In the genomic region with DNA sequence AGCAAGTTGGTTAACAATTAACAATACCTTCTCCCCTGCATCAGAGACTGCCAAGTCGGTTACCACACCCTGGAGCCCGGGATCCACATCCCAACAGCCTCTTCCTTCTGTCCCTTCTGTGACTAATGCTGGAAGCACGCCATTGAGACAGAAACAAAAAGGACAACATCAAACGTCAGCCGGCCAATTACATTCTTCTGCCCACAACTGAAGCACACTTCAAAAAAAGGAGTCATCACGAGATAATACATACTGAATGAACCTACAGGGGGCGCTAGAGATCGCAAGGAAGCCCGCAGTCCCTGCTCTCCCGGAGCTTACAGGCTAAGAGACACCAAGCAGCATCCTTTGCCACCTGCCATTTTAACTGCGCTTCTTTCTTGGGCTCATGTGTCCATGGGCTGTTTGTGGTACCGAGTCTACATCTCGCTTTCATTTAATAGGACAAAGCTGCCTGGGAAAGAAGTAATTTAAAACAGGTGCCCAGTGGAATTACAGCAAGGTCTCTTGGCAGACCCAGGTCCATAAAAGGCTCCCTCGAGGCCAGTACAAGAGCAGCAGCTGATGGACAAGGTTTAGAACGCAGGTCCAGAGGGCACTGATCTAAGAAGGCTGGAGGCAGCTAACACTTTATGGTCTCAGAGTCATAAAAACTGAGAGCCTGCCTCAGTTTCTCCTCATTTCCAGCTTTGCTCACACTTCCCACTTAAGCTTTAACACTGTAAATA, we compare ENCODE assay signal across 8 mouse cellular contexts.
A peak's percentile ranks its signal among the peaks of the same experiment; 100 is the strongest.
DNase-seq lines count a peak whose midpoint lies in the region; ATAC-seq lines count a peak whose summit lies in the region.

No protein-coding gene starts in this region.

- H3K27ac ChIP-seq in intestine, embryonic 16.5 days (ENCODE audit: low read length): no peak overlapping the region

- H3K9me3 ChIP-seq in intestine, embryonic 16.5 days (ENCODE audit: control insufficient read depth, low read length): no peaks in the 10 kb centered on the region

- 67% methylated on average over 15 of the region's 15 CpGs for WGBS in intestine, embryonic 16.5 days

- no peak overlapping the region for H3K9ac ChIP-seq in intestine, embryonic 16.5 days (ENCODE audit: low read depth, low read length)

- peak; percentile 41; the same call in 1 of the 2 replicates for ATAC-seq in intestine, embryonic 16.5 days

- H3K36me3 ChIP-seq in intestine, embryonic 16.5 days (ENCODE audit: control insufficient read depth, insufficient read depth, low read length): no peaks in the 10 kb centered on the region

- DNase-seq in gastrocnemius, adult 18-20 months (ENCODE audit: low spot score): peak; percentile 12
- no peak for DNase-seq in gastrocnemius, postnatal 36 days
- peak; percentile 57 for DNase-seq in right cerebral cortex, postnatal 4 days
- no peak for DNase-seq in right cerebral cortex, adult 2 months (ENCODE audit: low spot score in 2 of 2)
- peak; percentile 50 for DNase-seq in lung, postnatal 36 days
- no peak for DNase-seq in ovary, postnatal 36 days (ENCODE audit: low spot score)
- no peak for DNase-seq in c-Kit-positive CD71-positive TER-119-positive erythroid progenitor cells, embryonic 14.5 days (ENCODE audit: low spot score)

- H3K4me2 ChIP-seq in intestine, embryonic 16.5 days (ENCODE audit: low read depth, low read length): no peak overlapping the region

- no peak overlapping the region for H3K4me3 ChIP-seq in intestine, embryonic 16.5 days (ENCODE audit: low read length)

- no peaks in the 10 kb centered on the region for H3K27me3 ChIP-seq in intestine, embryonic 16.5 days (replicated peaks; ENCODE audit: control insufficient read depth, insufficient read depth, low read length)

- H3K4me1 ChIP-seq in intestine, embryonic 16.5 days (ENCODE audit: control insufficient read depth, insufficient read depth, low read length): no peaks in the 10 kb centered on the region

- intact Hi-C loops in gastrocnemius, postnatal 36 days (cut with DNase I): loop anchor here (10.0 kb wide), 2 partner anchors 325 to 1265 kb away; a partner anchor contains a TSS

Comparison
In these comparisons a context has a peak if more than half of its experiments do, and no peak if none do; other contexts are left out.
1. DNase-seq: peak in gastrocnemius, adult 18-20 months (single experiment), right cerebral cortex, postnatal 4 days (single experiment) and lung, postnatal 36 days (single experiment); none in gastrocnemius, postnatal 36 days (0 of 2), right cerebral cortex, adult 2 months (0 of 2), ovary, postnatal 36 days (single experiment) and c-Kit-positive CD71-positive TER-119-positive erythroid progenitor cells, embryonic 14.5 days (single experiment).